Mouse (Mus musculus) neural tube, embryonic 11.5 days (tissue): ENCODE measurements around the gene Zfp454. TPM values are rescaled to one million over a fixed set of nuclear protein-coding genes. Genes with fewer than 3 reads are reported as not detected.

Experiments
- ATAC-seq: fragments of 200-750 bp; cut with Nextera tagmentation; 2 replicates; pipeline ENCODE4 v1.8.0; 2017; ENCODE audit warnings: moderate number of reproducible peaks, mild to moderate bottlenecking, moderate TSS enrichment, moderate library complexity; ENCODE audit not compliant: insufficient read depth, low FRiP score, low TSS enrichment
- DNase-seq: peaks from one replicate; pipeline ENCODE4 v3.0.0-alpha.2; 2015; ENCODE audit warnings: low spot score
- H3K27ac ChIP-seq: fragments of 300-500 bp; sonication (generic); 2 replicates; pipeline ENCODE4 v1.5.1; 2014; ENCODE audit warnings: low read depth, mild to moderate bottlenecking, low read length
- H3K27me3 ChIP-seq: fragments of 300-500 bp; sonication (generic); 2 replicates; pipeline ENCODE4 v1.6.1; 2014; ENCODE audit warnings: mild to moderate bottlenecking, low read length, mixed read lengths; ENCODE audit not compliant: control insufficient read depth, insufficient read depth
- H3K36me3 ChIP-seq: fragments of 300-500 bp; sonication (generic); 2 replicates; pipeline ENCODE4 v1.6.1; 2014; ENCODE audit warnings: mild to moderate bottlenecking, low read length, moderate library complexity, mixed read lengths; ENCODE audit not compliant: control insufficient read depth, insufficient read depth
- H3K4me1 ChIP-seq: fragments of 300-500 bp; sonication (generic); 2 replicates; pipeline ENCODE4 v1.6.1; 2014; ENCODE audit warnings: low read length, mixed read lengths; ENCODE audit not compliant: control insufficient read depth, insufficient read depth
- H3K4me2 ChIP-seq: fragments of 300-500 bp; sonication (generic); 2 replicates; pipeline ENCODE4 v1.6.1; 2014; ENCODE audit warnings: low read depth, mild to moderate bottlenecking, moderate library complexity
- H3K4me3 ChIP-seq: fragments of 300-500 bp; sonication (generic); 2 replicates; pipeline ENCODE4 v1.5.1; 2014; ENCODE audit warnings: low read depth, low read length
- H3K9ac ChIP-seq: fragments of 300-500 bp; sonication (generic); 2 replicates; pipeline ENCODE4 v1.6.1; 2014; ENCODE audit warnings: mild to moderate bottlenecking, low read length
- H3K9me3 ChIP-seq: fragments of 300-500 bp; sonication (generic); 2 replicates; pipeline ENCODE4 v1.6.1; 2016; ENCODE audit warnings: low read length; ENCODE audit not compliant: control insufficient read depth
- WGBS: fragments of 180-500 bp; shearing (Covaris S2); extraction: QIAGEN DNeasy Blood & Tissue Kit; methylation state at CpG from one replicate; pipeline ENCODE4 v1.1.7; 2014; 5-methylcytosine and 5-hydroxymethylcytosine counted together
- polyA plus RNA-seq: library from polyadenylated mRNA; unstranded; fragments of >200 nt; fragmentation: Nextera tagmentation; extraction: Ambion mirVana; gene quantifications from 2 replicates; pipeline ENCODE4 v1.2.1, GENCODE M21; 2014

The Zfp454 gene
- polyA plus RNA-seq, 1 experiment from 2014 or later: 16.0 TPM

DNA sequence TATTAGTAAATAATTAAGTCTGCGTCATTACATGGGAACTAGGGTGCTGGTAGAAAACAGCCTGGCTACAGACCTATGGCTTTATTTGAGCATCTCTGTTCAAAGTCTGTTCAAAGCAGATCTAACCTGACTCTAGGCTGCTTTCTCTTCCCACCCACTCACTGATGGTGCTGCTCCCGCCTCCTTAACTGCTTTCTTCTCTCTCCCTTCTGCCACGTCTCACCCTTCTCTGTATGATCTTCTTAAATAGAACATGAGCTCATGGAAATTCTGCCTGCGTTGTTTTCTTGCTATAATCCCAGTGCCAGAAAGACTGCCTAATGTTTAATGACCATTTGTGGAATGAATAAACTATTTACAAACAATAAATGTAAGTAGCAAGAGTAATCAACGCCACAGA is 20.7 kb upstream of the Zfp454 start:
- Histone ChIP-seq H3K9me3 (peaks cover 19% of the 10 kb centered on the region), H3K4me3 (no peak overlapping the region), H3K36me3 (peaks cover 68% of the 10 kb centered on the region), H3K4me1 (no peaks in the 10 kb centered on the region), H3K9ac (no peak overlapping the region), H3K27ac (no peak overlapping the region), H3K27me3 (no peaks in the 10 kb centered on the region), H3K4me2 (no peak overlapping the region)
- ATAC-seq (no peak), DNase-seq (no peak)
- 89% methylated on average over 5 of the region's 5 CpGs for WGBS

DNA sequence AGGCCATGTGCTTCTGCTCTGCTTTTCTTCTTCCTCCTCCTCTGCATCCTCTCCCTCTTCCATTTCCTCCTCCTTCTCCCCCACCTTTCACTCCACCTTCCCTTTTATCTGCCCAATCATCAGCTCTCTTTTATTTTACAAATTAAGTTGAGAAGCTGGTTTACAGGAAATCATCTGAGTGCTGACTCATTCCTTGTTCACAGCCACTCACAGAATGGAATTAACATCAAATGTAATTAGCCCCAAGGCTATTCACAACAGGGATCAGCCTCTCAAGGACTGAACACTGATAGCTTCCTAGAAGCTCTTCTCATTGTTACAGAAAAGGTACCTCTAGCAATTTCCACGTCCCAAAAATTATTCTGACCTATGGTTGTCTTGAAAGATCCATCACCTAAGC is 9.9 kb upstream of the Zfp454 start:
- peaks cover 33% of the 10 kb centered on the region for H3K9me3 ChIP-seq

DNA sequence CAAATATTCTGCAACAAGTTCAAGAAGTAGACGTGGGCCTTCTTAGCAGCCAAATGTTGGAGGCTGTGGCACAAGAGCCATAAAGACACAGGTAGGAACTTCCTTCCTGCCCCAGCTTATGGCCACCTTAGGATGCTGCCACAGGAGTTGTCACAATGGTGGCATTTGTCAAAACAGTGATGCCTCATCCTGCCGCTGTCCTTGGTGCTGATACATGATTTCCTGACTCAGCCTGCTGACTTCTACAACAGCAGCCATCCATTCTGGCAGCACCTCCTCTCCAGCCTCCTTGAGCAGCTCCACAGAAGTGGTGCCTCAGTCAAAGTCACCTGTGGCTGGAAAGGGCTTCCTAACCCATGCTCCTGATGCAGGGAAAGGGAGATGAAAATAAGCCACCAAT is 5.0 kb upstream of the Zfp454 start:
- Histone ChIP-seq H3K27me3 (no peaks in the 10 kb centered on the region), H3K27ac (no peak overlapping the region), H3K9me3 (peaks cover 3% of the 10 kb centered on the region), H3K4me1 (0 out of 2 replicates have a peak, but pooled peaks cover 3% of the 10 kb centered on the region), H3K36me3 (no peaks in the 10 kb centered on the region), H3K4me3 (no peak overlapping the region), H3K9ac (no peak overlapping the region), H3K4me2 (no peak overlapping the region)
- DNase-seq (no peak), ATAC-seq (no peak)
- WGBS: 38% methylated on average over 2 of the region's 2 CpGs

More for the DNA sequence above, 9.9 kb upstream of the Zfp454 start:
- 76% methylated on average over 1 of the region's 1 CpGs for WGBS
- no peak for DNase-seq
- Histone ChIP-seq H3K9ac (no peak overlapping the region), H3K27me3 (no peaks in the 10 kb centered on the region), H3K4me2 (no peak overlapping the region), H3K4me1 (no peaks in the 10 kb centered on the region), H3K4me3 (no peak overlapping the region), H3K36me3 (peaks cover 28% of the 10 kb centered on the region), H3K27ac (no peak overlapping the region)
- no peak for ATAC-seq

DNA sequence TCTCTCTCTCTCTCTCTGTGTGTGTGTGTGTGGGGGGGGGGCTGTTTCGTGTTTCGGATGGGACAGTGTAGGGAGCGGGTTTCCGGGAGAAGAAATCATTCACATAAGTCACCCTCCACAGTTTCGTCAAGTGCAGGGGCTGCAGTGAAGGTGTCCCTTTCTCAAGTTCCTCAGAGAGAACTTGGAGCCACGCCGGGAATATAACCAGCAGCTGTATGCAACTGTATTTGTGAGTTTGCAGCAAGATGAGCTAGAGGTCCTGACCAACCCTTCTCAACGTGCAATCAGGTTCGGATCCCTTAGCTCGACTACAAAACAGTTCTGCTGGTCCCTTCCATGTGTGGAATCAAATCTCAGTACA is 538 bp downstream of the Zfp454 start:
- Histone ChIP-seq H3K36me3 (peaks cover 6% of the 10 kb centered on the region; the same call in 1 of the 2 replicates), H3K4me3 (peak overlapping the region; percentile 44), H3K4me1 (peaks cover 11% of the 10 kb centered on the region; the same call in 1 of the 2 replicates), H3K9ac (peak overlapping the region; percentile 76), H3K27ac (peak overlapping the region; percentile 62; the same call in 1 of the 2 replicates), H3K9me3 (no peaks in the 10 kb centered on the region; the same call in 1 of the 2 replicates), H3K27me3 (no peaks in the 10 kb centered on the region), H3K4me2 (peak overlapping the region; percentile 59)
- no peak for DNase-seq
- WGBS: 44% methylated on average over 10 of the region's 10 CpGs
- peak; percentile 53 for ATAC-seq

DNA sequence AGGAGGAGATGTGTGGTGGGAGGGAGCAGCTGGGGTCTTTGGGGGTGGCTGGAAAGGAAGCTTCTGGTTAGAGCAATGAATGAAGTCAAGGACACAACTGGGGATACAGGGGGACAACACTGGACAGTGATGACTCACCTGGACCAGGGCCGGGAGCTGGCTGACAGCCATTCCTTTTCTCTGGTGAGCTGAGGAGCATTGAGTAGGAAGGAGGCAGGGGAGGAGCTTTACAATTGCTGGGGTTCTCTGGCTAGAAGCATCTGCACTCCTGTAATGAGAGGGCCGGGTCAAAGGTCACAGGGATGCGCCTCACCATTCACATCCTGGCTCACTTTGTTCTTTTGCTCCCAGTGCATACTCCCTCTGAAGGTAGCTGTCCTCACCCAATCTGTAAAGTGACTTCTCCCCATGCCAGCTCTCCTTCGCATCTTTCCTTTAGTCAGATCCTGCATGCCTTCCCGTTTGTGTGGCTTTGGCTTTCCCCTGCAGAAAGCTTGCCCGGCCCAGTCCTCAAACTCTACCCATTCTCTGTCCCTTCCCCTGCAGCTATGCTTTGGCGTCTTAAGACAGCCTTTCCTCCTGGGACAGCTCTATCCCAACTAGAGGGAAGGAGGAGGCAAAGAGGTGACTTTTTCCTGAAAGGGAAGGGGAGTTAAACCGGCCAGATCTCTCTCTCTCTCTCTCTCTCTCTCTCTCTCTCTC is 1.1 kb downstream of the Zfp454 start:
- Histone ChIP-seq H3K27me3 (no peaks in the 10 kb centered on the region), H3K36me3 (peaks cover 6% of the 10 kb centered on the region; the same call in 1 of the 2 replicates), H3K4me3 (peak overlapping the region; percentile 44), H3K4me2 (peak overlapping the region; percentile 59), H3K9ac (peak overlapping the region; percentile 76), H3K4me1 (peaks cover 11% of the 10 kb centered on the region; the same call in 1 of the 2 replicates), H3K9me3 (no peaks in the 10 kb centered on the region; the same call in 1 of the 2 replicates), H3K27ac (no peak overlapping the region)
- DNase-seq (no peak), ATAC-seq (no peak)
- 52% methylated on average over 8 of the region's 8 CpGs for WGBS

DNA sequence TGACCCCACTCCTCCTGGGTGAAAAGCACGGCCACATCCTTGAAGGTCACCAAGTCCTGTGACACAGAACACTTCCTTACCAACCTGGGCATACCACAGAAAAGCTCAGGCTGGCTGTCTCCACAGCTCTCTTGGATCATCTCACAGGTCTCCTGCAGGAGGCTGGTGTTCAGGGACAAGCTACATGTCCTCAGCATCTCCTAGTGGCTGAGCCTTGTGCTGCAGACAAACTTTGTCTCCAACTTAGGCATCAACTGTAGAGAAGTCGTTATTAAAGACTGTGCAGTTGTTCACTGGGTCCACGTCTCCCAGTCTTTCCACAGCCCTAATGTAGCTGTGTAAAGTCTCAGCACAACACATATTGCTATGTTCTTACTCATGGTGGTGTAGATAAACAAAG is 3.7 kb downstream of the Zfp454 start:
- no peak overlapping the region for H3K4me2 ChIP-seq
- H3K27me3 ChIP-seq: no peaks in the 10 kb centered on the region
- peaks cover 11% of the 10 kb centered on the region; the same call in 1 of the 2 replicates for H3K4me1 ChIP-seq
- WGBS: 83% methylated on average over 3 of the region's 3 CpGs
- H3K4me3 ChIP-seq: no peak overlapping the region
- DNase-seq (no peak), ATAC-seq (no peak)
- no peak overlapping the region for H3K9ac ChIP-seq
- H3K36me3 ChIP-seq: peaks cover 12% of the 10 kb centered on the region
- H3K27ac ChIP-seq: no peak overlapping the region
- H3K9me3 ChIP-seq: no peaks in the 10 kb centered on the region; the same call in 1 of the 2 replicates

DNA sequence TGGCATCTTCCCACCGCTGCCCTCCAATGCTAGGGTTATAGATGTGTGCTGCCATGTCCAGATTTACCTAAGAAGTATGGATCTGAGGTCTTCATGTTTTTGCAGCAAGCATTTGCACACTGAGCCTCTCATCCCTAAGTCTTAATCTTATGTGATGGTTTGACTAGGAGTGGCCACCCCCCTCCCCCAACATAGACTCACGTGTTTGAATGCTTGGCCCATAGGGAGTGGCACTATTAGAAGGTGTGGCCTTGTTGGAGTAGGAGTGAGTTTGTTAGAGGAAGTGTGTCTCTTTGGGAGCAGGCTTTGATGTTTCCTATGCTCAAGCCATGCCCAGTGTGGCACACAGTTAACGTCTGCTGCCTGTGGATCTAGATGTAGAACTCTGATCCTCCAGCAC is 8.8 kb downstream of the Zfp454 start:
- ATAC-seq (no peak), DNase-seq (no peak)
- WGBS: 87% methylated on average over 3 of the region's 3 CpGs
- Histone ChIP-seq H3K36me3 (peaks cover 34% of the 10 kb centered on the region), H3K4me1 (no peaks in the 10 kb centered on the region), H3K4me2 (no peak overlapping the region), H3K9ac (no peak overlapping the region), H3K27me3 (no peaks in the 10 kb centered on the region), H3K4me3 (no peak overlapping the region), H3K27ac (no peak overlapping the region), H3K9me3 (peaks cover 10% of the 10 kb centered on the region)

DNA sequence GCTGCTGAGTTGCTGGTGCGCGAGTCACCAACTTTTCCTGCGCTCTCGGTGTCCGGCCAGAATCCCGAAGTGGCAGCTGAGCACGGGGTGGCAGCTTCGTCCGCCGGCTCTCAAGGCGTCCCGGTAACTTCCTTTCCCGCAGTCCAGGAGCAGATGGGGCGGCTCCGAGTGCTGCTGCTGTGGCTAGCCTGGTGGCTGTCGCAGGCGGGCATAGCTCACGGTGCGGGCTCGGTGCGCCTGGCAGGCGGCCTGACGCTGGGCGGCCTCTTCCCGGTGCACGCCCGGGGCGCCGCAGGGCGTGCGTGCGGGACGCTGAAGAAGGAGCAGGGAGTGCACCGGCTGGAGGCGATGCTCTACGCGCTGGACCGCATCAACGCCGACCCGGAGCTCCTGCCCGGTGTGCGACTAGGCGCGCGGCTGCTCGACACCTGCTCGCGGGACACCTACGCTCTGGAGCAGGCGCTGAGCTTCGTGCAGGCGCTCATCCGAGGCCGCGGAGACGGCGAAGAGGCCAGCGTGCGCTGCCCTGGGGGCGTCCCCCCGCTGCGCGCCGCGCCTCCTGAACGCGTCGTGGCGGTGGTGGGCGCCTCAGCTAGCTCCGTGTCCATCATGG is 36.4 kb downstream of the Zfp454 start:
- ATAC-seq: peak; percentile 50
- peak; percentile 56 for DNase-seq
- peak overlapping the region; percentile 33 for H3K4me3 ChIP-seq
- H3K4me1 ChIP-seq: 0 out of 2 replicates have a peak, but pooled peaks cover 2% of the 10 kb centered on the region
- peak overlapping the region; percentile 52 for H3K4me2 ChIP-seq
- no peaks in the 10 kb centered on the region for H3K9me3 ChIP-seq
- H3K9ac ChIP-seq: peak overlapping the region; percentile 36
- under 1% methylated on average over 64 of the region's 72 CpGs for WGBS
- no peaks in the 10 kb centered on the region for H3K36me3 ChIP-seq
- H3K27ac ChIP-seq: no peak overlapping the region
- peaks cover 52% of the 10 kb centered on the region for H3K27me3 ChIP-seq
